Mouse (Mus musculus) midbrain, embryonic 11.5 days (tissue): Measurements from ENCODE around the gene Ica1l. TPM values are rescaled to one million over a fixed set of nuclear protein-coding genes. Genes with fewer than 3 reads are reported as not detected.

Experiments used
- ATAC-seq: fragments of 200-750 bp; cut with Nextera tagmentation; 2 replicates; pipeline ENCODE4 v1.8.0; 2017; ENCODE audit warnings: moderate TSS enrichment, moderate library complexity; ENCODE audit not compliant: low FRiP score
- DNase-seq: peaks from one replicate; pipeline ENCODE4 v3.0.0; 2015; ENCODE audit warnings: low spot score; ENCODE audit errors: missing footprints
- H3K27ac ChIP-seq: fragments of 300-500 bp; sonication (generic); 2 replicates; pipeline ENCODE4 v1.5.1; 2014; ENCODE audit warnings: low read depth, low read length
- H3K27me3 ChIP-seq: fragments of 300-500 bp; sonication (generic); 2 replicates; pipeline ENCODE4 v1.6.1; 2014; ENCODE audit warnings: mild to moderate bottlenecking, low read length, moderate library complexity, mixed read lengths; ENCODE audit not compliant: control insufficient read depth, insufficient read depth
- H3K36me3 ChIP-seq: fragments of 300-500 bp; sonication (generic); 2 replicates; pipeline ENCODE4 v1.6.1; 2014; ENCODE audit warnings: mild to moderate bottlenecking, low read length, moderate library complexity, mixed read lengths; ENCODE audit not compliant: control insufficient read depth, insufficient read depth
- H3K4me1 ChIP-seq: fragments of 300-500 bp; sonication (generic); 2 replicates; pipeline ENCODE4 v1.6.1; 2014; ENCODE audit warnings: low read length; ENCODE audit not compliant: control insufficient read depth, insufficient read depth
- H3K4me2 ChIP-seq: fragments of 300-500 bp; sonication (generic); 2 replicates; pipeline ENCODE4 v1.6.1; 2014; ENCODE audit warnings: mild to moderate bottlenecking, moderate library complexity
- H3K4me3 ChIP-seq: fragments of 300-500 bp; sonication (generic); 2 replicates; pipeline ENCODE4 v1.5.1; 2014; ENCODE audit warnings: low read depth, low read length
- H3K9ac ChIP-seq: fragments of 300-500 bp; sonication (generic); 2 replicates; pipeline ENCODE4 v1.6.1; 2014; ENCODE audit warnings: low read length
- H3K9me3 ChIP-seq: fragments of 300-500 bp; sonication (generic); 2 replicates; pipeline ENCODE4 v1.6.1; 2016; ENCODE audit warnings: low read length; ENCODE audit not compliant: control insufficient read depth
- WGBS: fragments of 180-500 bp; shearing (Covaris S2); extraction: QIAGEN DNeasy Blood & Tissue Kit; methylation state at CpG from one replicate; pipeline ENCODE4 v1.1.7; 2014; 5-methylcytosine and 5-hydroxymethylcytosine counted together
- polyA plus RNA-seq: library from polyadenylated mRNA; unstranded; fragments of >200 nt; fragmentation: Nextera tagmentation; extraction: Ambion mirVana; gene quantifications from 2 replicates; pipeline ENCODE4 v1.2.1, GENCODE M21; 2014

Gene Ica1l
- polyA plus RNA-seq, 1 experiment from 2014 or later = 3.6 TPM

DNA sequence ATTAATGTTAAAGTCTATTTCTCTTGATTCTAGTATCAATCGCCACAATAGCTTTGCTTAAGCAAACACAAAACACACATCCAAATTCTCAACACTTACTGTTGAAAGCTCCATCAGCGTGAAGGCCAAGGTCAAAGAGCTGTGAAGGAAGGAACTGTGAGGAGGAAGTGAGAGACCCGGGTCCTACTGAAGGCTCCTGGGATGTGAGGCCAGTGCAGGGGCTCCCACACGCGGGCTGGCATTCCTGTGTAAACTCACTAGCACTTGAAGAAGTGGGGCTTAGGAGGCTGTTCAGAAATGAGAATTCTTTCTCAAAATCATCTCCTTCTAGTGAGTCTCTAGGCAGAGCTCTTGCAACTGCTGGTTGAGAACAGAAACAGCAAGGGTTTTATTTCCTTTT is 45.6 kb downstream of the Ica1l start:
- DNase-seq (no peak), ATAC-seq (no peak)
- no peak overlapping the region for H3K4me3 ChIP-seq
- 76% methylated on average over 5 of the region's 5 CpGs for WGBS
- H3K9me3 ChIP-seq = no peaks in the 10 kb centered on the region
- H3K27ac ChIP-seq = no peak overlapping the region
- H3K9ac ChIP-seq = no peak overlapping the region
- H3K4me2 ChIP-seq = no peak overlapping the region
- no peaks in the 10 kb centered on the region for H3K4me1 ChIP-seq
- no peaks in the 10 kb centered on the region for H3K36me3 ChIP-seq
- no peaks in the 10 kb centered on the region for H3K27me3 ChIP-seq

DNA sequence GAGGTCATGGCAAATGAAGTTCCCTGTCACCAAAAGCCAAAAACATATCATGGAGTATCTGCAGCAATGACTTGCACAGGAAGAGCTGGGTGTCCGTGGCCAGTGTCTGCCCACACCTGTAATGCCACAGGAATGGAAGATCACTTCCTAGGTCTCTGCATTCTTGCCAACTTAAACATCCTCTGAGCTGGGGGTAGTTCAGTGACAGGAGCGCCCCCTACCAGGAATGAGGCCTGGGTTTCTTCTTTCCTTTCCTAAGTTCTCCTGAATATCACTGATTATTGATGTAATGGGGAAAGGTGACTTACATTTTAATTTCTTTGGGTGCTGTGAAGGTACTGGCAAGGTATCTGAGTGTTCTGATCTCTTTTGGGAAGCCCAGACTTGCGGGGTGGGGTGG is 47.3 kb downstream of the Ica1l start:
- H3K9ac ChIP-seq = no peak overlapping the region
- H3K27me3 ChIP-seq = no peaks in the 10 kb centered on the region
- ATAC-seq (no peak), DNase-seq (no peak)
- WGBS = 51% methylated on average over 3 of the region's 3 CpGs
- no peaks in the 10 kb centered on the region for H3K9me3 ChIP-seq
- H3K4me2 ChIP-seq = no peak overlapping the region
- H3K4me1 ChIP-seq = no peaks in the 10 kb centered on the region
- no peaks in the 10 kb centered on the region for H3K36me3 ChIP-seq
- H3K27ac ChIP-seq = no peak overlapping the region
- H3K4me3 ChIP-seq = no peak overlapping the region

DNA sequence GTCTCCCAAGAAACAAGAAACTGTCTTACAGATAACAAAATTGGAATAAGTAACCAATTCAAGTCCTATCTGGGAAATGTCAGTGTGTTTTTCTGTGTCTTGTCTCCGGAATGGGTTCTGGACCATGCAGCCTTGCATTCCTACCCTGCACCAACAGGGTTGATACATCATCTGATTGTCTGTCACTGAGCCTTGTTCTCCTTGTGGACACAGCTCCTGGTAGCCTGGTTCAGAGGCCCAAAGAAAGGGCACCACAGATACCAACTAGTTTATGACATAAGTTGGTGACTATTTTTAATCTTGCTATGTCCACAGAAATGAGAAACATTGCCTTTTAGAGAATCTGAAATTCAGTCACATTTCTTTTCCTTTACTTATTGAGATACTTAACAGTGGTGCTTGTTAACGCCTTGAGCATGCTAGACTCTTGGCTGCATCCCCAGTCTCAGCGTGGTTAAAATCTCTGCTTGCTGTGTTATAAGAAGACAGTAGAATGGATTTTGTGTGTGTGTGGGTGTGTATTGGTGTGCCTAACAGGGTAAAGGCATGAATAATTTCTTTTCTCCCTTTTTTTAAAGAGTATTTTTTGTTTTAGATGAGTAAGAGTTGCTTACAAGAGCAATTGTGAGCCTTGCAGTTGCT is 55.5 kb downstream of the Ica1l start:
- DNase-seq (no peak), ATAC-seq (no peak)
- Histone ChIP-seq H3K4me3 (no peak overlapping the region), H3K27me3 (no peaks in the 10 kb centered on the region), H3K36me3 (no peaks in the 10 kb centered on the region; the same call in 1 of the 2 replicates), H3K4me1 (no peaks in the 10 kb centered on the region), H3K9me3 (no peaks in the 10 kb centered on the region), H3K9ac (no peak overlapping the region), H3K27ac (no peak overlapping the region), H3K4me2 (no peak overlapping the region)
- 91% methylated on average over 3 of the region's 3 CpGs for WGBS

DNA sequence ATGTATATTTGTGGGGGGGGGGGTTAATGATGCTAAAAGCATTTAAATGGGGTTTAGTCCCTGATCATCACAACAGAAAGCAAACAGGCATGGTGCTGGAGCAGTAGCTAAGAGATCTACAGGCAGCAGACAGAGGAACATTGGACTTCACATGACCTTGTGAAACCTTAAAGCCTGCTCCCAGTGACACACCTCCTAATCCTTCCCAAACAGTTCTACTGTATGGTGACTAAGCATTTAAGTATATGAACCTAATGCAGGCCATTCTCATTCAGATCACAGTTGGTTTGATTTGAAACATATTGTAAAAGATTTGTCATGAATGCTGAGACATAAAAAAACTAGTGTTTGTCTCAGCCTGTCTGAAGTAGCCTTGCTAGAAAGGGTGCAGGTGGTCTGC is 56.4 kb downstream of the Ica1l start:
- no peaks in the 10 kb centered on the region for H3K9me3 ChIP-seq
- no peak overlapping the region for H3K9ac ChIP-seq
- peaks cover 1% of the 10 kb centered on the region; the same call in 1 of the 2 replicates for H3K36me3 ChIP-seq
- DNase-seq (no peak), ATAC-seq (no peak)
- H3K4me2 ChIP-seq = no peak overlapping the region
- H3K27me3 ChIP-seq = no peaks in the 10 kb centered on the region
- no peak overlapping the region for H3K4me3 ChIP-seq
- H3K4me1 ChIP-seq = no peaks in the 10 kb centered on the region
- H3K27ac ChIP-seq = no peak overlapping the region

DNA sequence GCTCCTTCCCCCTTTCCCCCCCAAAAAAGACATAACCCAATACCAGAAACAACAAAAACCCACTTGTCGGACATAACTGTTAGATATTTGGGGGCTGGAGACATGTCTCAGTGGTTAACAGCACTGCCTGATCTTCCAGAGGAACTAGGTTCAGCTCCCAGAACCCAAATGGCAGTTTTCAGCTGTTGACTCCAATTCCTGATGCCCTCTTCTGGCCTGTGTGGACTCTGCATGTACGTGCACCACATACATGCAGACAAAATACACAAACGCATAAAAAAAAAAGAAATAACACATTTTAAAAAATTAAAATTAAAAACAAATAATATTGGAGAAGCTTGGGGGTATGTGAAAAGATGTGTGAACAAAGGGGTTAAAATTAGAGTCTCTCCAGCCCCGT is 75.7 kb downstream of the Ica1l start:
- WGBS = 90% methylated on average over 4 of the region's 4 CpGs
- no peak for DNase-seq
- Histone ChIP-seq H3K4me3 (no peak overlapping the region), H3K4me2 (no peak overlapping the region), H3K9me3 (no peaks in the 10 kb centered on the region), H3K36me3 (peaks cover 5% of the 10 kb centered on the region; the same call in 1 of the 2 replicates), H3K4me1 (no peaks in the 10 kb centered on the region), H3K9ac (no peak overlapping the region), H3K27ac (no peak overlapping the region), H3K27me3 (no peaks in the 10 kb centered on the region)
- ATAC-seq = no peak

DNA sequence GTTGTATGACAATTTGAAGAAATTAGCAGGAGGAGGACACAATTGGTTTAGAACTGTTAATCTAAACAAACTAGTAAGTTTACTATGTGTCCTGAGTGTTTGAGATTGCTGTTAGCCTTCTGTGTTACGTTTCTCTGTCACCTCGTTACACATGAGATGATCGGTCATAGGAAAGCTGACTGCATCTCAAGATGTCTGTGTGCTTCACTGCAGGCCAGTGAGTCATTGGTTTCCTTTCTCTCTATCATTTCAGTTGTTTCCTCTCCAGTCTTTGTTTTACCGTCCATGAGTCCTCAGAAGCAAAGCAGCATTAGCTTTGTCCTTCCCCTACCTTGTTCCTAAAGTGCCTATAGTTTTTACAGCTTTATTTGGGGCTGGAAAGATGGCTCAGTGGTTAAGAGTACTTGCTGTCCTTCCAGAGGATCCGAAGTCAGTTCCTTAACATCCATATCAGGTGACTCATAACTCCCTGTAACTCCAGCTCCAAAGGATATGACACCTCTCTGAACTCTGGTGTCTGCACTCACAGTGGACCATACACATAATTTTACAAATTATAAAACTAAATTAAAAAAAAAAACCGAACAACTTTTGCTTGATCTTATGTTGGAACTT is 76.7 kb downstream of the Ica1l start:
- no peaks in the 10 kb centered on the region for H3K27me3 ChIP-seq
- H3K9ac ChIP-seq = no peak overlapping the region
- H3K4me1 ChIP-seq = no peaks in the 10 kb centered on the region
- no peak for ATAC-seq
- no peaks in the 10 kb centered on the region for H3K9me3 ChIP-seq
- no peak overlapping the region for H3K4me2 ChIP-seq
- no peak for DNase-seq
- H3K4me3 ChIP-seq = no peak overlapping the region
- H3K36me3 ChIP-seq = peaks cover 2% of the 10 kb centered on the region; the same call in 1 of the 2 replicates
- WGBS = 93% methylated on average over 6 of the region's 6 CpGs
- H3K27ac ChIP-seq = no peak overlapping the region

DNA sequence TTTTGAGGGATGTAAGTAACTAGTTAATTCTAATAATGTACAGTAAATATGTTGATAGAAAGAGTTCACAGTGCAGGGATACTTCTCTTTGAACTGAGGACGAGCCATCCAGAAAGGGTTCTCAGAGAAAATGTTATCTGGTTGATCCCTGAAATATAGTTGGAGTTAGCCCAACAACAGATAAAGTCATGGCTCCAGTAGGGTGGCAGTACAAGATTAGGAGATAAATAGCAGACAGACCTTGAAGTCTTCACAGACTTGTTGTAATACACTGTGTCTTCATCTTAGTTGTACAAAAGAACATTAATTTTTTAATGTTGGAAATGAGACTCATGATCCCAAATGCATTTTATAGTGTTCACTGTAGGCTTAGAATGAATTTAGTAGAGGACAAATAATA is 83.0 kb downstream of the Ica1l start:
- DNase-seq (no peak), ATAC-seq (no peak)
- WGBS = 90% methylated on average over 1 of the region's 1 CpGs
- no peak overlapping the region for H3K9ac ChIP-seq
- no peak overlapping the region for H3K4me2 ChIP-seq
- H3K9me3 ChIP-seq = no peaks in the 10 kb centered on the region
- no peaks in the 10 kb centered on the region for H3K4me1 ChIP-seq
- no peak overlapping the region for H3K4me3 ChIP-seq
- no peak overlapping the region for H3K27ac ChIP-seq
- H3K27me3 ChIP-seq = no peaks in the 10 kb centered on the region
- no peaks in the 10 kb centered on the region for H3K36me3 ChIP-seq

DNA sequence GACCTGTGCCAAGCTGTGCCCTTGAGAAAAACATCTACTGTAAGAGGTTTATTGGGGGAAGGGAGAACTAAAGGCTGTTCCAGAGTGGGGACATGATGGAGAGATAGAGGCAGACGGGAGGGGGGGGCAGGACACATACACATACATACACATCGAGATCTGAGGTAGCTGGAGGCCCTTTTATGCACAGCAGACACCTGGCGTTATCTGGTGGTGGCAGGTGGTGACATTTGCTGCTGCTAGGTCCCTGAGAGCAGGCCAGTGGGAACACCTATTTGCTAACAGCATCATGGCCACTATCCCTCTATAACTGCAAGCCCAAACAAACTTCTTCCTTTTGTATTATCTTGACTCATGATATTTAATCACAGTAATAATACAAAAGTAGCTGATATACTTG is 85.8 kb downstream of the Ica1l start:
- Histone ChIP-seq H3K27ac (no peak overlapping the region), H3K4me1 (no peaks in the 10 kb centered on the region), H3K27me3 (no peaks in the 10 kb centered on the region), H3K4me2 (no peak overlapping the region), H3K9ac (no peak overlapping the region), H3K4me3 (no peak overlapping the region), H3K9me3 (no peaks in the 10 kb centered on the region), H3K36me3 (no peaks in the 10 kb centered on the region)
- DNase-seq = no peak
- 90% methylated on average over 3 of the region's 3 CpGs for WGBS
- no peak for ATAC-seq

DNA sequence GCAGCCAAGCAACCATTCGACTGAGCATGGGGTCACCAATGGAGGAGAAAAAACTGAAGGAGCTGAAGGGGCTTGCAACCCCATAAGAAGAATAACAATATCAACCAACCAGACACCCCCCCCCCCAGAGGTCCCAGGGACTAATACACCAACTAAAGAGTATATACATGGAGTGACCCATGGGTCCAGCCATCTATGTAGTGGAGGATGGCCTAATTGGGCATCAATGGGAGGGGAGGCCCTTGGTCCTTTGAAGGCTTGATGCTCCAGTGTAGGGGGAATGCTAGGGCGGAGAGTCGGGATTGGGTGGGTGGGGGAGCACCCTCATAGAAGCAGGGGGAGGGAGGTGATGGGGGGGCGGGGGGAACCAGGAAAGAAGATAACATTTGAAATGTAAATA is 95.5 kb downstream of the Ica1l start:
- Histone ChIP-seq H3K9me3 (no peaks in the 10 kb centered on the region), H3K36me3 (no peaks in the 10 kb centered on the region), H3K4me2 (no peak overlapping the region), H3K9ac (no peak overlapping the region), H3K4me1 (no peaks in the 10 kb centered on the region), H3K27ac (no peak overlapping the region), H3K27me3 (no peaks in the 10 kb centered on the region), H3K4me3 (no peak overlapping the region)
- WGBS = 100% methylated on average over 4 of the region's 4 CpGs
- DNase-seq (no peak), ATAC-seq (no peak)
